Mouse (Mus musculus) thymus, postnatal 14 days (tissue): ENCODE results near the gene Rbbp6.

ENCODE experiments used
- DNase-seq: peaks from one replicate; pipeline ENCODE4 v3.0.0; 2021

The Rbbp6 gene

GRCm38 (mm10) chr7:122965386-122965785, at the start of gene Rbbp6:
Gene Rbbp6, plus strand, starts transcription at chr7:122965686.
- DNase-seq: no peak

GRCm38 (mm10) chr7:122919728-122920582, 45.5 kb upstream of the Rbbp6 start:
- peak; percentile 28 for DNase-seq

- no peak for DNase-seq
Observed at GRCm38 (mm10) chr7:122921537-122921936, 43.9 kb upstream of the Rbbp6 start.

DNA sequence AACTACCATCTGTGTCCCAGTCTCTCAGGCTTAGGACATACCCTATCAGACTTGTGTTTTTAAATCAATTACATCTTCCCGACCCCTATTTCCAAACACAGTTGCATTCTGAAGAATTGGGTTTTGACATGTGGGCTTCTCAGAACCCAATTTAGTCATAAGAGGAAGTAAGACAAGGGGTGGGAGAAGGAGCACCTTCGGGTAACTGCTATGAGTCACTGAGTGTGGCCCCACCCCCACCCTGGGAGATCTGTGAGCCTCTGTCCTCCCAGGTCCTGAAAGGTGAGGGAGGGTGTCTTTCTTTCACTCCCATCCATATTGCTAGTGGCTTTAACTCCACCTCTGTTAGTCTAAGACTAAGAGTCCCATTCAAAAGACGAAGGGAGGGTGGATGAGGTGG, 41.2 kb upstream of the Rbbp6 start:
- DNase-seq: no peak

DNA sequence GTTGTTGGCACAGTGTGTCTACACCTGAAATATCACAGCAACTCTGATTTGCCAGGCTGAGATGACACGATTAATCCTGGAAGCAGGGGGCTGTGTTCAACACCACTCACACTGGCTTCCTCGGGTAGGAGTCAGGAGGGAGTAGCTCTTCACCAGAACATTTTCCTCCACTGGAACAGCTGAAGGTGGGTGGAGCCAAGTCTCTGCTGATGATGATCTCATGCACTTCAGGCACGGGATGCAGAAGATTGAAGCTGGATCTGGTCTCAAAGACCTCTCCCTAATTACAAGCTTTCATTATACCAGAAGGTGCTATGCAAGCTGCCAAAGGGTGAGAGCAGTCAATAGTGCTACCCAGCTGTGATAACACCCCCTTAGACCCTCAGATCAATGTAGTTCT, 35.0 kb upstream of the Rbbp6 start:
- no peak for DNase-seq

GRCm38 (mm10) chr7:122932171-122932570, 33.3 kb upstream of the Rbbp6 start:
- DNase-seq: no peak

GRCm38 (mm10) chr7:122936626-122937025, 28.9 kb upstream of the Rbbp6 start:
- no peak for DNase-seq

GRCm38 (mm10) chr7:122938197-122938596, 27.3 kb upstream of the Rbbp6 start:
- DNase-seq: no peak

- no peak for DNase-seq
Observed at GRCm38 (mm10) chr7:122939181-122939580, 26.3 kb upstream of the Rbbp6 start.

DNA sequence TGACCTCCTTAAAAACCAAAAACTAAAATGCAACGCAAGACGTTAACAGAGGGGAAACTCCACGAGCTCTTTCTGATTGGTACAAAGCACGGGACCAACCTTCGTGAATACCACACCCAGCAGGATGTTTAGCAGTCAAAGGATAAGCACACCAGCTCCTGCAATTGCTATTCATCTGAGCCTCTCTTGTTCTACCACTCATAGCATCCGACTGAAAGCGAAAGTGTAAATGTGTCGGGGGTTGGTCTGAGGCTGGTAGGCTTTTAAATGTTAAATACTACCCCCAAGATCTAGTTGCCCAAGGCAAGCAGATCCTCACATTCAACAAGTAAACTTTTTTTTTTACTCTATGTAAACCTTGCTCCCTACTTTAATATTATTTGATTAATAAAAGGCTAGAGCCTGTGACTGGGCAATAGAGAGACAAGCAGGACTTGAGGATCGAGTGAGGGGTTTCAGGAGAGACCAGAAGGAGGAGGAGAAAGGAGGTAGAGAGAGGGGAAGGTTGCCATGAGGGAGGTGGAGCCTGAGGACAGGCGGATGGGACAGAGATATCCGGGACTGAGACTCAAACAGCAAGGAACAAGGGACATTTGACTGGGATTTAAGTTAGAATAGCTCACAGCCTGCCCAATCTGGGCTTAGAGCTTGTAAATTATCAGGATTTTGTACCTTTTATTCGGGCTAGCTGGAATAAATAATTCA, 25.0 kb upstream of the Rbbp6 start:
- peak; percentile 34 for DNase-seq

DNA sequence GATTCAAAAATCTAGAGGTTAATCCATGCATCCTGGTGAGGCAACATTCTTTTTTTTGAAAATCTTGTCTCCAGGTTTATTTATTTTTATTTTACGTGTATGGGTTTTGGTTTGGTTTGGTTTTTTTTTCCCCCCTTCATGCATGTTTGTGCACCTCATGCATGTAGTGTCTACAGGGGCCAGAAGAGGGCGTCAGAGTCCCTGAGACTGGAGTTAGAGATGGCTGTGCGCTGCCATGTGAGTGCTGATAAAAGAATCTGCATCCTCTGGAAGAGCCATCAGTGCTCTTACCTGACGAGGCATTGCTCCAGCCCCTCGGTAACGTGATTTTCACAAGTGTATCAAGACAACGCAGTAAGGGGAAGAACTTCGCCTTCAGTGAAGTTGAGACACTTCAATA, 23.4 kb upstream of the Rbbp6 start:
- DNase-seq: no peak

DNA sequence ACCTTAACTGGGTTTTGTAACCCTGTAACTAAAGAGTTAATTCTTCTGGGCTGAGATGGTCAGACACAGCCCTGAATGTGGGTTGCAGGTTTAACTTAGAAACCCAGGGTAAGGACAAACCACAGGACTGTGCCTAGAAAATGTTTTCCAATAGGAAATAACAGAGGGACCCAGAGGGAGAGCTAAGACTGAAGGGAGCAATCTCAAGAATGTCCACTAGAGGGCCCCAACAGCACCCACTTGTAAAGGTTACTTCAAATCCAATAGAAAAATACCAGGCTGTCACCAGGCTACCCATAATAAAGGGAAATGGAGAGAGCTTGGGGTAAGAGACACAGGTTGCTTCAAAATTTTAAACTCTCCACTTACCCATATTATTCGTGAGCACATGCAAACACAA, 20.3 kb upstream of the Rbbp6 start:
- peak; percentile 75 for DNase-seq

- no peak for DNase-seq
Observed at GRCm38 (mm10) chr7:122949268-122949667, 16.2 kb upstream of the Rbbp6 start.

DNA sequence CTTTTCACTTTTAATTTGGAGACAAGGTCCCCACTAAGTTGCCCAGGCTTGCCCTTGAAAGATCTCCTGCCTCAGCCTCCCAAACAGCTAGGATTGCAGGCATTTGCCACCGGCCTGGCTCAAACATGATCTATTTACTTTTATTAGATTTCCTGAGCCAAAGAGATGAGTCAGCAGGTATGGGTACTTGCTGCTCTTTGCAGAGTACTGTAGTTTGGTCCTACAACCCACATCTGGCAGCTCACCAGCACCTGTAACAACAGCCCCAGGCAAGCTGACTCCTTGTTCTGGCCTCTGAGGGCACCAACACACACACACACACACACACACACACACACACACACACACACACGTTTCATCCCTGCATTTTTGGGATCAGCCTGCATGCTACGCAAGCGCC, 14.0 kb upstream of the Rbbp6 start:
- no peak for DNase-seq

DNA sequence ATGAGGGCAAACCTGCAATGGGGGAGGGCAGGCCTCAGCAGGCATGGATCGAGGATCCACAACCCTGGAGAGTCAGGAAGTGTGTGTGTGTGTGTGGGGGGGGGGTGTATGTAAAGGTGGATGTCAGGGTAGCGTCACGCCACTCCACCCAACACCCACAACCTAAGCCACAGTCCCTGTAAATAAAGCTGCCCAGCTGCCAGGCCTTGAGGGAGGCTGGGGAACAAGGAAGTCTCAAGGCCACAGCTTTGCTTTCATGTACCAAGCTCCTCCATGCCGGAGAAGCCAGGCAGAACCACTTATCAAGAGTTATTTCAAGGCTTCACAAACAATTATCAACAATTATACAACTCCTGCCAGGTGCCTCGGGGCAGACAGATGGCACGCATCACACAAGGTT, 13.4 kb upstream of the Rbbp6 start:
- no peak for DNase-seq

- DNase-seq: no peak
Observed at GRCm38 (mm10) chr7:122954451-122955225, 10.8 kb upstream of the Rbbp6 start.

DNA sequence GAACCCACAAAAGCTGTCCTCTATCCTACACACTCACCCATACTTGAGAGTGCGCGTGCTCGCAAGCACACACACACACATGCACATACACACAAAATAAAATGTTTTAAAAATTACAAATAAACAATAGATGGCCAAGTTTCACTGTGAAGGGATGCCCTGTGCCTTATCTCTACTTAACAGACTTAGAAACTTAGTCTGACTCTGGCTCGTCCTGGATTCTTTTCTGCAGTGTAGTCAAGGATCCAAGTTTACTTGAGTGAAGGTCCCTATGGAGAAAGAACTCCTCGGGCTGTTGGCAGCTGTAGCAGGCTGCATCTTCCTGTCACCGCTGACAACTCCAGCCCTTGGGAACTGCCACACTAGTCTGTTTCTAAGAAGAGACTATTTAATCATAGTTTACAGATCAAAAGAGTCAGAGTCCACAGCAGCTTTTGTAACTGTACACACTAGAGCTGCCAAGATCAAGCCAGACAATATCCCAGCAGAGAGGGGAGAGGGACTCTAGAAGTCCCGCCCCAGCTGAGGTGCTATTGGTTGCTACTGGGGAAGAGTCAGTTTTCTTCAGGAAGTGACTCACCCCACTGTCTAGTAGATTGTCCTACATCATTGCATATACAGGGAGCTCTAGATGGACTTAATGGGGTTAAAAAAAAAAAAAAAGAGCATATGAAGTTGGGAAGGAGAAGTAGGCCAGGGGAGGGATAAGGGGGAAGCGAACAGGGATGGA, 10.1 kb upstream of the Rbbp6 start:
- peak; percentile 55 for DNase-seq

DNA sequence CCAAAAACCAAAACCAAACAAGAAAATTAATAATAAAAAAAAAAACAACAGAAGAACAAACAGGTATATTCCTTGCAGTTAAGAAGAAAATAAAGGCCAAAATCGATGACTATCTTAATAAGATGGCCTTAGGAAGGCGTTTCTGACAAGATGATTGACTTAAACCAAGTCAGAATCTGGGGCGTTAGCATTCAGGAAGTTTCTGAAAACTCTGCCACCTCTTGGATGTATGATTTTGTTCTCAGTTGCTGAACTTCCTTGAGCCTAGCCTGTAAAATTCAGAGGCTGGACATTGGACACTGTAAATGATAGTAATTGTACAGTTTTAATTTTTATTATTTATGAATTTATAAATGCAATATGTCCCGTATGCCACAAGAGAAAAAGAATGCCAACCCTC, 3.3 kb downstream of the Rbbp6 start:
- DNase-seq: no peak

DNA sequence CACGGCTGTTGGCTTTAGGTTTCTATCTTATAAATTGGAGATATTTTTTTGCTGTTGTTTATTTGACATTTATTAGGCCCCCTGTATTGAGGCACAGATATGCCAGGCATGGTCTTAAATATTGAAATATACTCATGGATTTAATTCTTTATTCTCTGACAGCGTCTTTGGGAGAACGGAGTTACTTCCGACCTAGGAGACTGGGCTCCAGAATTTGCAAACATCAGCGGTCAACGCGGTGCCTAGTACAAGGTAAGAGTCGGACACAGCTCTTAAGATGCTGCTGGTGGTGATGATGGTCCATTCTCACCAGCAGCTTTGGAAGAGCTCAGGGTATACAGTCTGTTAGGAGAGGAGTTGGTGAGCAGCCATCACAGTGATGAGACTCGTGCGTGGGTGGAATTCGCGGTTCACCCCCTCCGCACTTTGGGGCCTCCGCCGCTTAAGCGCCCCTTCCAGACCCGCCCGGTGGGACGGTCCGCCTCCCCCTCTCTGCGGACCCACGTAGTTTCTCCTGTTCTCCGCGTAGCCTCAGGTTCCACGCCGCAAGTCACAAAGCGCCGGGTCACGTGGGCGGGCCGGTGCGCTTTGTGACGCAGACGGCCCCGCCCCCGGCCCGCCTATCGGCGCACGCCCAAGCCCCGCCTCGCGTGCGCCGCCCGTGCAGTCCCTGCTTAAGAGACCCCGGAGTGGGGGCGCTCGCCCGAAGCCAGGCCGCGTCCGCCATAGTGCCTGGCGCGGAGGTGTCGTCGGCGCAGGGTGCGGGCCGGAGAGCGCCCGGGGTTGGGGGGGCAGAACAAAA, 3.9 kb downstream of the Rbbp6 start:
- peak; percentile 97 for DNase-seq

DNA sequence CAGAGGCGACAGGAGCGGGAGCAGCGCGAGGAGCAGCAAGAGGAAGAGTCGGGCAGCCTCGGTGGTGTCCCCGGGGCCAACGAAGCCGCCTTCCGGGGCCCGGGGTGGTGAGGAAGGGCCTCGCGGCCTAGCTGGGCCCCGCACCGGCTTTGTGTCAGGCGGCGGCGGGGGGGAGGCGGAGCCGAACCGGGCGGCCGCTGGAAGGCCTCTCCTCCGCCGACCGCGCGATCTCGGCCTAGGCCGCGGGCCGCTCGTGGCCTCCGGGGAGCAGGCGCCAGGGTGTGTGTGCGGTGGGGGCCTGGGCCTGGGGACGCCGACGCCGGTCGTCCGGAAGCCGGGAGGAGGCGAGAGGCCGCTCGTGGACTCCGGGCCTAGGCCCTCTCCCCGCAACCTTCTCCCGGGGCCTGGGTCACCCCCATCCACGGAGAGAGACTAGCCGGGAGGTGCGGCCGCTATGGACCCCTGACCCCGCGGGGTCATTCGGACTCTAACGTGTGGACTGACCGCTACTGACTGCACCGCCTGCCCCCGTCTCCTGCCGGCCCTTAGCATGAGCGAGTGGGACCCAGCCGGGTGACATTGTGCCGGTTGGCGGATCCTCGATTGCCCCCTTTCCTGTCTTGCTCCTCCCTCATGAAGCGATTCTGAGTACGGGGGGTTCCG, 4.8 kb downstream of the Rbbp6 start:
- peak; percentile 71 for DNase-seq

DNA sequence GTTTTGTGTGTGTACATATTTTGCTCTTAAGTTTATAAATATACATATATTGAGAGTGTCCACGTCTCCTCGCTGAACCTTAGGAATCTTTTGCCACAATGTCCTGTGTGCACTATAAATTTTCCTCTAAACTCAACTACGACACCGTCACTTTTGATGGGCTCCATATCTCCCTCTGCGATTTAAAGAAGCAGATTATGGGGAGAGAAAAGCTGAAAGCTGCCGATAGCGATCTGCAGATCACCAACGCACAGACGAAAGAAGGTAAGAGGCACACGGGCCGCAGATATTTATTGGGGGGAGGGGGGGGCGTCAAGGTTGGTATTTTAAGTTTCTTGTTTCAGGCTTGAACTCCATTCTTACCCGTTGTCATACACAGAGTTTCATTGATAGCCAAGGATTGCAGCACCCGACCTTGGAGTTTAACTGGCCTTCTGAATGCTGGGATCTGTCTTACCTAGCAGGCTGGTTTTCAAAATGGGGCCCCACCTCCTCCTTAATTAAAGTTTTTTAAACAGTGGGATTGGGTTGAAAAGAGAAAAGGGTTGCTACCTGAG, 5.5 kb downstream of the Rbbp6 start:
- DNase-seq: no peak
